Mouse (Mus musculus) CD4-positive naive resting alpha-beta T cell, adult 76 days (primary cell): ENCODE measurements around the gene Ifit1bl2. TPM values are rescaled to one million over a fixed set of nuclear protein-coding genes. Genes with fewer than 3 reads are reported as not detected.

Experiments used
- total RNA-seq: library from RNA; stranded (reverse); gene quantifications from one replicate; pipeline ENCODE4 v1.2.4, GENCODE M21; 2023

Gene Ifit1bl2
- 0.50 TPM for total RNA-seq

GRCm38 (mm10) chr19:34640623-34641022 lies at the start of gene Ifit1bl2, which contains the start of gene Ifit1:
Ifit1bl2 (minus strand) TSS chr19:34640743.
Ifit1 (plus strand) TSS chr19:34640871.

DNA sequence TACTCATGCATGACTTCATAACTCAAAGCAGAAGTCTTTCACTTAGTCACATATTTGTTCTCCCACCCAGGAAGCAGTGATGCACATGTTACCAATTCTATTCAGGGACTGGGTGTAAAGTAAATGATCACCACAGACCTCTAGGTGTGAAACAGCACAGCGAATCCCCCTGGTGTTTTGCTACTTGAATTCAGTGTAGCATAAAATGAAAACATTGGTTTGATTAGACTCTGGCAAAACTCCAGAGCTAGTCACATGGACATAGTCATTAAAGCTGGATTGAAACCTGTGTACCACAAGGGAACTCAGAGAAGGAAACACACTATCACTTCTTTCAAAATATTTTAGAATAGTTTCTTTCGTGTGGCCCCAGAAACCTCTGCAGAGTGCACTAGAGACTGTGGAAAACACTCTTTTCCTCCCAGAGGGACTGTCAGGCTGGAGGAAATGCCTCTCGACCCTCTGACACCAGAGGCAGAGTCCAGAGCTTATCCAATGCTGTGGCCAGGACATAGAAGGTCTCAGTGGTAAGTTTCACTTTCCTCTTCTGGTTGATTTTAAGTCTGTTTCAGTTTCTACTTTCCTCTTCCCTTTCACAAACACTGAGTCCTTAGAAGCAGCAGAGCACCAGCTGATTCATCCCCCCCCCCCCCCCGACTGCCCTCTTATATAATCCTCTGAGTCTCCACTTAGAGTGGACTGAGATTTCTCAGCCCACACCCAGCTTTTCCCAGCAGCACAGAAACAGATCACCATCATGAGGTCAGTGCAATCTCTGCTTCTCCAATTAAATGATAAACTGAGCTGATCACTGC lies 33.1 kb downstream of the Ifit1bl2 start, which contains the start of gene Ifit3b:
TSS of gene Ifit3b (plus strand) at position 734 of the 815 bp plus-strand sequence.

GRCm38 (mm10) chr19:34601888-34602287 lies 38.7 kb downstream of the Ifit1bl2 start, which contains the start of gene Ifit1bl1:
Ifit1bl1 (minus strand) TSS chr19:34601956.

DNA sequence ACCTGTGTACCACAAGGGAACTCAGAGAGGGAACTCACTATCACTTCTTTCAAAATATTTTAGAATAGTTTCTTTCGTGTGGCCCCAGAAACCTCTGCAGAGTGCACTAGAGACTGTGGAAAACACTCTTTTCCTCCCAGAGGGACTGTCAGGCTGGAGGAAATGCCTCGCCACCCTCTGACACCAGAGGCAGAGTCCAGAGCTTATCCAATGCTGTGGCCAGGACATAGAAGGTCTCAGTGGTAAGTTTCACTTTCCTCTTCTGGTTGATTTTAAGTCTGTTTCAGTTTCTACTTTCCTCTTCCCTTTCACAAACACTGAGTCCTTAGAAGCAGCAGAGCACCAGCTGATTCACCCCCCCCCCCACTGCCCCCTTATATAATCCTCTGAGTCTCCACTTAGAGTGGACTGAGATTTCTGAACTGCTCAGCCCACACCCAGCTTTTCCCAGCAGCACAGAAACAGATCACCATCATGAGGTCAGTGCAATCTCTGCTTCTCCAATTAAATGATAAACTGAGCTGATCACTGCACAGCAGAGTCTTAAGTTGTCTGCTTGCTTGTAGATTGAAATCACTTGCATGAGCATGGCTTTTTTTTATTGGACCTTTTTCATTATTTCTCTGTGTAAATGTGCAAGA lies 57.3 kb downstream of the Ifit1bl2 start, which contains the start of gene Ifit3:
TSS of gene Ifit3 (plus strand) at position 406 of the 641 bp plus-strand sequence.

Other genes starting within 250 kb of the Ifit1bl2 start
- not detected for gene Ch25h, start 165.6 kb downstream of the Ifit1bl2 start, total RNA-seq
- 58.7 TPM for gene Lipa, start 113.3 kb downstream of the Ifit1bl2 start, total RNA-seq
- gene Ifit2, start 90.0 kb downstream of the Ifit1bl2 start, total RNA-seq = 23.2 TPM
- 8.1 TPM for gene Ifit3, start 57.2 kb downstream of the Ifit1bl2 start, total RNA-seq
- gene Ifit1bl1, start 38.8 kb downstream of the Ifit1bl2 start, total RNA-seq = 6.8 TPM
- gene Ifit3b, start 32.8 kb downstream of the Ifit1bl2 start, total RNA-seq = 1.2 TPM
- 7.6 TPM for gene Ifit1, start 128 bp upstream of the Ifit1bl2 start, total RNA-seq
- not detected for gene Slc16a12, start 106.5 kb upstream of the Ifit1bl2 start, total RNA-seq
- 3.0 TPM for gene Pank1, start 238.7 kb upstream of the Ifit1bl2 start, total RNA-seq